Mouse (Mus musculus): Measurements from ENCODE around the gene Mybpc1. TPM values are rescaled to one million over a fixed set of nuclear protein-coding genes. Genes with fewer than 3 reads are reported as not detected.

The Mybpc1 gene
- polyA plus RNA-seq (2017; shearing (Covaris generic)) = not detected

GRCm38 (mm10) chr10:88604943-88605342, at the start of gene Mybpc1:
Gene Mybpc1, minus strand, starts transcription at chr10:88605152.

GRCm38 (mm10) chr10:88503421-88504314, 101.3 kb downstream of the Mybpc1 start, which contains the start of gene Chpt1:
Gene Chpt1, minus strand, starts transcription at chr10:88504073.

Other genes starting within 250 kb of the Mybpc1 start
- 0.16 TPM for gene Dram1, start 226.1 kb downstream of the Mybpc1 start, polyA plus RNA-seq (2017; shearing (Covaris generic))
- 20.6 TPM for gene Gnptab, start 226.0 kb downstream of the Mybpc1 start, polyA plus RNA-seq (2017; shearing (Covaris generic))
- not detected for gene Sycp3, start 145.6 kb downstream of the Mybpc1 start, polyA plus RNA-seq (2017; shearing (Covaris generic))
- 6.4 TPM for gene Chpt1, start 101.1 kb downstream of the Mybpc1 start, polyA plus RNA-seq (2017; shearing (Covaris generic))
- gene Spic, start 79.9 kb upstream of the Mybpc1 start, polyA plus RNA-seq (2017; shearing (Covaris generic)) = not detected
- gene Arl1, start 125.7 kb upstream of the Mybpc1 start, polyA plus RNA-seq (2017; shearing (Covaris generic)) = 43.3 TPM
- gene Utp20, start 221.7 kb upstream of the Mybpc1 start, polyA plus RNA-seq (2017; shearing (Covaris generic)) = 27.0 TPM